Mouse (Mus musculus) C2C12 (cell line): ENCODE data around the gene Ramp2.

ENCODE experiments used
- CTCF ChIP-seq: IDR thresholded peaks from one replicate; pipeline ENCODE4 v1.5.1; 2011; ENCODE audit not compliant: control insufficient read depth, insufficient read depth, insufficient read length
- FOSL1 ChIP-seq: IDR thresholded peaks from one replicate; pipeline ENCODE4 v1.8.0; 2011; ENCODE audit warnings: mild to moderate bottlenecking, low read length; ENCODE audit not compliant: poor library complexity, insufficient read depth, severe bottlenecking
- MAX ChIP-seq: IDR thresholded peaks from one replicate; pipeline ENCODE4 v1.6.1; 2011; ENCODE audit warnings: mild to moderate bottlenecking, control low read depth
- USF1 ChIP-seq: IDR thresholded peaks from one replicate; pipeline ENCODE4 v1.6.1; 2011; ENCODE audit warnings: low read depth, mild to moderate bottlenecking, control low read depth, moderate library complexity

GRCm38 (mm10) chr11:101253613-101254389 lies 8.0 kb downstream of the Ramp2 start, which contains the start of gene Vps25:
- TF ChIP-seq CTCF (no peak), MAX (peak; percentile 75), USF1 (no peak), FOSL1 (no peak)
